Mouse (Mus musculus): ENCODE data around the gene Ermap.

GRCm38 (mm10) chr4:119239181-119239682 is 49.4 kb upstream of the Ermap start:
- TF ChIP-seq CTCF (IDR thresholded peaks at IDR 0.05; ENCODE audit: borderline replicate concordance, control insufficient read depth, extremely low read depth, insufficient read depth, low read length, poor library complexity) (no peak), POLR2A (IDR thresholded peaks at IDR 0.05; ENCODE audit: control insufficient read depth, extremely low read depth, insufficient read depth, low read length, poor library complexity) (no peak)

Data from thymus, adult 2 months (tissue).